Mouse (Mus musculus): ENCODE results near the gene Uggt1. TPM values are rescaled to one million over a fixed set of nuclear protein-coding genes. Genes with fewer than 3 reads are reported as not detected.
A peak's percentile ranks its signal among the peaks of the same experiment; 100 is the strongest.

Uggt1 gene
- polyA plus RNA-seq, 1 experiment from 2014 or later, result 59.8 TPM

GRCm38 (mm10) chr1:36161208-36161607, 83.3 kb downstream of the Uggt1 start:
- no peak overlapping the region for H3K9ac ChIP-seq
- no peak overlapping the region for H3K27ac ChIP-seq
- no peaks in the 10 kb centered on the region for H3K27me3 ChIP-seq (ENCODE audit: control insufficient read depth, insufficient read depth, low read length)
- DNase-seq (ENCODE audit: low spot score), result no peak
- H3K4me2 ChIP-seq (replicated peaks), result no peak overlapping the region
- no peaks in the 10 kb centered on the region for H3K4me1 ChIP-seq (replicated peaks; ENCODE audit: control insufficient read depth, insufficient read depth, low read length)
- WGBS, result 95% methylated on average over 9 of the region's 9 CpGs
- ATAC-seq (ENCODE audit: low FRiP score), result no peak
- no peak overlapping the region for H3K4me3 ChIP-seq (replicated peaks; ENCODE audit: low read length)
- H3K36me3 ChIP-seq (replicated peaks; ENCODE audit: control insufficient read depth, insufficient read depth), result peaks cover 97% of the 10 kb centered on the region
- no peaks in the 10 kb centered on the region for H3K9me3 ChIP-seq (ENCODE audit: control insufficient read depth, low read length)

- Histone ChIP-seq H3K9ac (no peak overlapping the region), H3K4me2 (replicated peaks) (no peak overlapping the region), H3K4me1 (replicated peaks; ENCODE audit: control insufficient read depth, insufficient read depth, low read length) (no peaks in the 10 kb centered on the region), H3K36me3 (replicated peaks; ENCODE audit: control insufficient read depth, insufficient read depth) (peaks cover 97% of the 10 kb centered on the region), H3K27me3 (ENCODE audit: control insufficient read depth, insufficient read depth, low read length) (no peaks in the 10 kb centered on the region), H3K4me3 (replicated peaks; ENCODE audit: low read length) (no peak overlapping the region), H3K9me3 (ENCODE audit: control insufficient read depth, low read length) (no peaks in the 10 kb centered on the region), H3K27ac (no peak overlapping the region)
- DNase-seq (ENCODE audit: low spot score), result no peak
- 91% methylated on average over 8 of the region's 8 CpGs for WGBS
- ATAC-seq (ENCODE audit: low FRiP score), result no peak
These were observed 84.3 kb downstream of the Uggt1 start for GRCm38 (mm10) chr1:36160246-36160645.

GRCm38 (mm10) chr1:36149411-36149810, 95.1 kb downstream of the Uggt1 start:
- Histone ChIP-seq H3K4me2 (replicated peaks) (no peak overlapping the region), H3K27ac (no peak overlapping the region), H3K9ac (no peak overlapping the region), H3K4me1 (replicated peaks; ENCODE audit: control insufficient read depth, insufficient read depth, low read length) (no peaks in the 10 kb centered on the region), H3K36me3 (replicated peaks; ENCODE audit: control insufficient read depth, insufficient read depth) (peaks cover 95% of the 10 kb centered on the region), H3K9me3 (ENCODE audit: control insufficient read depth, low read length) (no peaks in the 10 kb centered on the region), H3K4me3 (replicated peaks; ENCODE audit: low read length) (no peak overlapping the region), H3K27me3 (ENCODE audit: control insufficient read depth, insufficient read depth, low read length) (no peaks in the 10 kb centered on the region)
- ATAC-seq (ENCODE audit: low FRiP score) (no peak), DNase-seq (ENCODE audit: low spot score) (no peak)
- WGBS, result 77% methylated on average over 1 of the region's 1 CpGs

GRCm38 (mm10) chr1:36148809-36149208, 95.7 kb downstream of the Uggt1 start:
- ATAC-seq (ENCODE audit: low FRiP score), result no peak
- H3K27ac ChIP-seq, result no peak overlapping the region
- 87% methylated on average over 2 of the region's 2 CpGs for WGBS
- peaks cover 95% of the 10 kb centered on the region for H3K36me3 ChIP-seq (replicated peaks; ENCODE audit: control insufficient read depth, insufficient read depth)
- no peak for DNase-seq (ENCODE audit: low spot score)
- H3K9ac ChIP-seq, result no peak overlapping the region
- no peak overlapping the region for H3K4me2 ChIP-seq (replicated peaks)
- no peak overlapping the region for H3K4me3 ChIP-seq (replicated peaks; ENCODE audit: low read length)
- no peaks in the 10 kb centered on the region for H3K27me3 ChIP-seq (ENCODE audit: control insufficient read depth, insufficient read depth, low read length)
- no peaks in the 10 kb centered on the region for H3K4me1 ChIP-seq (replicated peaks; ENCODE audit: control insufficient read depth, insufficient read depth, low read length)
- no peaks in the 10 kb centered on the region for H3K9me3 ChIP-seq (ENCODE audit: control insufficient read depth, low read length)

- H3K4me2 ChIP-seq (replicated peaks), result no peak overlapping the region
- WGBS, result 32% methylated on average over 1 of the region's 1 CpGs
- H3K4me1 ChIP-seq (replicated peaks; ENCODE audit: control insufficient read depth, insufficient read depth, low read length), result no peaks in the 10 kb centered on the region
- H3K27me3 ChIP-seq (ENCODE audit: control insufficient read depth, insufficient read depth, low read length), result no peaks in the 10 kb centered on the region
- peaks cover 83% of the 10 kb centered on the region for H3K36me3 ChIP-seq (replicated peaks; ENCODE audit: control insufficient read depth, insufficient read depth)
- DNase-seq (ENCODE audit: low spot score) (peak; percentile 52), ATAC-seq (ENCODE audit: low FRiP score) (no peak)
- H3K9me3 ChIP-seq (ENCODE audit: control insufficient read depth, low read length), result no peaks in the 10 kb centered on the region
- H3K9ac ChIP-seq, result no peak overlapping the region
- no peak overlapping the region for H3K27ac ChIP-seq
- no peak overlapping the region for H3K4me3 ChIP-seq (replicated peaks; ENCODE audit: low read length)
These were observed 99.5 kb downstream of the Uggt1 start for GRCm38 (mm10) chr1:36145050-36145449.

- Histone ChIP-seq H3K36me3 (replicated peaks; ENCODE audit: control insufficient read depth, insufficient read depth) (peaks cover 39% of the 10 kb centered on the region), H3K4me3 (replicated peaks; ENCODE audit: low read length) (no peak overlapping the region), H3K27ac (no peak overlapping the region), H3K9me3 (ENCODE audit: control insufficient read depth, low read length) (no peaks in the 10 kb centered on the region), H3K4me1 (replicated peaks; ENCODE audit: control insufficient read depth, insufficient read depth, low read length) (no peaks in the 10 kb centered on the region), H3K4me2 (replicated peaks) (no peak overlapping the region), H3K9ac (no peak overlapping the region), H3K27me3 (ENCODE audit: control insufficient read depth, insufficient read depth, low read length) (no peaks in the 10 kb centered on the region)
- ATAC-seq (ENCODE audit: low FRiP score), result no peak
- no peak for DNase-seq (ENCODE audit: low spot score)
- 93% methylated on average over 15 of the region's 15 CpGs for WGBS
These were observed 104.2 kb downstream of the Uggt1 start for GRCm38 (mm10) chr1:36140311-36140710.

GRCm38 (mm10) chr1:36134584-36134983, 109.9 kb downstream of the Uggt1 start:
- no peak overlapping the region for H3K4me3 ChIP-seq (replicated peaks; ENCODE audit: low read length)
- H3K27me3 ChIP-seq (ENCODE audit: control insufficient read depth, insufficient read depth, low read length), result no peaks in the 10 kb centered on the region
- H3K36me3 ChIP-seq (replicated peaks; ENCODE audit: control insufficient read depth, insufficient read depth), result no peaks in the 10 kb centered on the region
- DNase-seq (ENCODE audit: low spot score), result peak; percentile 82
- no peaks in the 10 kb centered on the region for H3K9me3 ChIP-seq (ENCODE audit: control insufficient read depth, low read length)
- H3K9ac ChIP-seq, result no peak overlapping the region
- 1% methylated on average over 3 of the region's 3 CpGs for WGBS
- H3K4me1 ChIP-seq (replicated peaks; ENCODE audit: control insufficient read depth, insufficient read depth, low read length), result no peaks in the 10 kb centered on the region
- H3K4me2 ChIP-seq (replicated peaks), result no peak overlapping the region
- peak; percentile 53; the same call in 1 of the 2 replicates for ATAC-seq (ENCODE audit: low FRiP score)
- H3K27ac ChIP-seq, result no peak overlapping the region

GRCm38 (mm10) chr1:36133647-36134046, 110.9 kb downstream of the Uggt1 start:
- no peak for DNase-seq (ENCODE audit: low spot score)
- Histone ChIP-seq H3K4me1 (replicated peaks; ENCODE audit: control insufficient read depth, insufficient read depth, low read length) (no peaks in the 10 kb centered on the region), H3K9ac (no peak overlapping the region), H3K4me2 (replicated peaks) (no peak overlapping the region), H3K9me3 (ENCODE audit: control insufficient read depth, low read length) (no peaks in the 10 kb centered on the region), H3K27me3 (ENCODE audit: control insufficient read depth, insufficient read depth, low read length) (no peaks in the 10 kb centered on the region), H3K36me3 (replicated peaks; ENCODE audit: control insufficient read depth, insufficient read depth) (no peaks in the 10 kb centered on the region), H3K27ac (no peak overlapping the region), H3K4me3 (replicated peaks; ENCODE audit: low read length) (no peak overlapping the region)
- ATAC-seq (ENCODE audit: low FRiP score), result no peak
- 84% methylated on average over 3 of the region's 3 CpGs for WGBS

- Histone ChIP-seq H3K27me3 (ENCODE audit: control insufficient read depth, insufficient read depth, low read length) (no peaks in the 10 kb centered on the region), H3K9ac (no peak overlapping the region), H3K4me2 (replicated peaks) (no peak overlapping the region), H3K9me3 (ENCODE audit: control insufficient read depth, low read length) (no peaks in the 10 kb centered on the region), H3K36me3 (replicated peaks; ENCODE audit: control insufficient read depth, insufficient read depth) (no peaks in the 10 kb centered on the region), H3K4me3 (replicated peaks; ENCODE audit: low read length) (no peak overlapping the region), H3K27ac (no peak overlapping the region), H3K4me1 (replicated peaks; ENCODE audit: control insufficient read depth, insufficient read depth, low read length) (no peaks in the 10 kb centered on the region)
- no peak for ATAC-seq (ENCODE audit: low FRiP score)
- DNase-seq (ENCODE audit: low spot score), result no peak
- WGBS, result 80% methylated on average over 8 of the region's 8 CpGs
These were observed 111.5 kb downstream of the Uggt1 start for GRCm38 (mm10) chr1:36133041-36133440.

GRCm38 (mm10) chr1:36132211-36132610, 112.3 kb downstream of the Uggt1 start:
- WGBS, result 61% methylated on average over 4 of the region's 4 CpGs
- Histone ChIP-seq H3K36me3 (replicated peaks; ENCODE audit: control insufficient read depth, insufficient read depth) (no peaks in the 10 kb centered on the region), H3K9me3 (ENCODE audit: control insufficient read depth, low read length) (no peaks in the 10 kb centered on the region), H3K4me2 (replicated peaks) (no peak overlapping the region), H3K27me3 (ENCODE audit: control insufficient read depth, insufficient read depth, low read length) (no peaks in the 10 kb centered on the region), H3K27ac (no peak overlapping the region), H3K4me3 (replicated peaks; ENCODE audit: low read length) (no peak overlapping the region), H3K9ac (no peak overlapping the region), H3K4me1 (replicated peaks; ENCODE audit: control insufficient read depth, insufficient read depth, low read length) (no peaks in the 10 kb centered on the region)
- DNase-seq (ENCODE audit: low spot score) (no peak), ATAC-seq (ENCODE audit: low FRiP score) (no peak)

Data from hindbrain, embryonic 14.5 days (tissue).